Mouse (Mus musculus): ENCODE data around the gene Xxylt1. TPM values are rescaled to one million over a fixed set of nuclear protein-coding genes. Genes with fewer than 3 reads are reported as not detected.

Gene Xxylt1
- total and polyA plus RNA-seq, 3 experiments = 21.5 to 45.7 (median 35.1) TPM

- H3K27ac ChIP-seq (ENCODE audit: insufficient read depth, low read depth) = peak overlapping the region; percentile 25; the same call in 1 of the 2 replicates
- peak; percentile 60 for DNase-seq (ENCODE audit: extremely low read depth)
- in situ Hi-C loops (cut with MboI; ENCODE audit: low pct_ligation_motif_present, low pct_unique_long_range_greater_than_20kb, low sequenced_read_pairs) = loop anchor here (5.0 to 10.0 kb wide), 2 partner anchors 375 to 383 kb away; partner anchors contain the start of gene Fam43a
Observed at GRCm38 (mm10) chr16:30971950-30972541, 109.2 kb downstream of the Xxylt1 start.

GRCm38 (mm10) chr16:30969266-30970064 is 111.8 kb downstream of the Xxylt1 start:
- dilution Hi-C loops (cut with MboI; ENCODE audit: extremely low pct_ligation_motif_present, extremely low pct_unique_long_range_greater_than_20kb, low sequenced_read_pairs) (no loop called here), in situ Hi-C loops (cut with MboI; ENCODE audit: low pct_ligation_motif_present, low pct_unique_long_range_greater_than_20kb, low sequenced_read_pairs) (loop anchor here (5.0 to 10.0 kb wide), 2 partner anchors 372 to 385 kb away; partner anchors contain the start of gene Fam43a)
- Histone ChIP-seq H3K27ac (ENCODE audit: insufficient read depth, low read depth) (no peak overlapping the region), H3K4me2 (ENCODE audit: insufficient read depth, low read depth, poor library complexity, severe bottlenecking) (no peak overlapping the region), H3K79me2 (replicated peaks; ENCODE audit: control insufficient read depth, extremely low read depth, insufficient read depth, poor library complexity, severe bottlenecking) (no peaks in the 10 kb centered on the region), H3K36me3 (replicated peaks in 1 of 2; ENCODE audit: control insufficient read depth in 1 of 2, insufficient read depth in 1 of 2, low read length in 1 of 2) (peaks cover 0 to 69% of the 10 kb centered on the region in 2 experiments), H3K9me3 (replicated peaks; ENCODE audit: low read length) (no peaks in the 10 kb centered on the region), H3K4me1 (ENCODE audit: control insufficient read depth in 1 of 2, insufficient read depth in 2 of 2) (peaks cover 38 to 72% of the 10 kb centered on the region in 2 experiments), H3K27me3 (replicated peaks) (no peaks in the 10 kb centered on the region), H3K9ac (ENCODE audit: insufficient read depth, low read depth) (no peak overlapping the region), H3K4me3 (replicated peaks in 1 of 3; ENCODE audit: low read depth in 2 of 3, low read length in 2 of 3, poor library complexity in 1 of 3) (no peak overlapping the region)
- TF ChIP-seq USF1 (IDR thresholded peaks at IDR 0.05; ENCODE audit: low read depth, low read length) = peak; percentile 37; the same call in 1 of the 2 replicates
- no peak for TF ChIP-seq BHLHE40 (IDR thresholded peaks at IDR 0.05; ENCODE audit: low read depth, low read length)
- DNase-seq (ENCODE audit: extremely low read depth) = no peak

More at GRCm38 (mm10) chr16:30971950-30972541, 109.2 kb downstream of the Xxylt1 start:
- Histone ChIP-seq H3K36me3 (replicated peaks in 1 of 2; ENCODE audit: control insufficient read depth in 1 of 2, insufficient read depth in 1 of 2, low read length in 1 of 2) (peaks cover 0 to 58% of the 10 kb centered on the region in 2 experiments), H3K4me1 (ENCODE audit: control insufficient read depth in 1 of 2, insufficient read depth in 2 of 2) (peaks cover 42 to 85% of the 10 kb centered on the region in 2 experiments), H3K27me3 (replicated peaks) (no peaks in the 10 kb centered on the region), H3K4me2 (ENCODE audit: insufficient read depth, low read depth, poor library complexity, severe bottlenecking) (peak overlapping the region; percentile 9; the same call in 1 of the 2 replicates), H3K9ac (ENCODE audit: insufficient read depth, low read depth) (no peak overlapping the region), H3K4me3 (replicated peaks in 1 of 3; ENCODE audit: low read depth in 2 of 3, low read length in 2 of 3, poor library complexity in 1 of 3) (peak overlapping the region in 1 of 3 experiments; percentile 14), H3K9me3 (replicated peaks; ENCODE audit: low read length) (no peaks in the 10 kb centered on the region), H3K79me2 (replicated peaks; ENCODE audit: control insufficient read depth, extremely low read depth, insufficient read depth, poor library complexity, severe bottlenecking) (no peaks in the 10 kb centered on the region)
- TF ChIP-seq PAX5 (IDR thresholded peaks at IDR 0.05; ENCODE audit: low read length) = no peak
- peak; percentile 56; the same call in 1 of the 2 replicates for TF ChIP-seq TCF12 (IDR thresholded peaks at IDR 0.05; ENCODE audit: low read depth, low read length)
- TF ChIP-seq ZMIZ1 (IDR thresholded peaks at IDR 0.05; ENCODE audit: low read depth, low read length) = no peak
- no peak for TF ChIP-seq TBP (conservative IDR thresholded peaks at IDR 0.05; ENCODE audit: low read depth, low read length)
- no peak for TF ChIP-seq USF1 (IDR thresholded peaks at IDR 0.05; ENCODE audit: low read depth, low read length)
- no peak for TF ChIP-seq CHD1 (IDR thresholded peaks at IDR 0.05; ENCODE audit: low read depth, low read length)
- no peak for TF ChIP-seq MAFK (IDR thresholded peaks at IDR 0.05; ENCODE audit: insufficient replicate concordance, low read length)
- peak; percentile 59 for TF ChIP-seq ETS1 (conservative IDR thresholded peaks at IDR 0.05; ENCODE audit: low read depth, low read length)
- TF ChIP-seq CTCF (conservative IDR thresholded peaks at IDR 0.05 in 1 of 2, IDR thresholded peaks at IDR 0.05 in 1 of 2; ENCODE audit: low read depth in 2 of 2, low read length in 2 of 2) = no peak; a peak in 1 of 4 replicates
- TF ChIP-seq MEF2A (IDR thresholded peaks at IDR 0.05; ENCODE audit: borderline replicate concordance, low read depth, low read length) = peak; percentile 43; the same call in 1 of the 2 replicates
- no peak for TF ChIP-seq GABPA (IDR thresholded peaks at IDR 0.05; ENCODE audit: insufficient replicate concordance, low read depth, low read length)
- TF ChIP-seq MXI1 (IDR thresholded peaks at IDR 0.05; ENCODE audit: low read depth, low read length) = peak; percentile 42; the same call in 1 of the 2 replicates
- no peak for TF ChIP-seq ZKSCAN1 (IDR thresholded peaks at IDR 0.05; ENCODE audit: borderline replicate concordance, low read depth, low read length)
- TF ChIP-seq JUN (IDR thresholded peaks at IDR 0.05; ENCODE audit: insufficient read depth, low read depth, low read length) = no peak
- TF ChIP-seq NELFE (IDR thresholded peaks at IDR 0.05; ENCODE audit: low read depth, low read length) = no peak
- TF ChIP-seq ZC3H11A (IDR thresholded peaks at IDR 0.05; ENCODE audit: low read depth, low read length) = no peak
- no peak for TF ChIP-seq POLR2AphosphoS2 (IDR thresholded peaks at IDR 0.05; ENCODE audit: low read depth, low read length)
- TF ChIP-seq UBTF (IDR thresholded peaks at IDR 0.05; ENCODE audit: low read depth, low read length) = no peak
- TF ChIP-seq JUND (conservative IDR thresholded peaks at IDR 0.05; ENCODE audit: low read depth, low read length) = no peak
- peak; percentile 42 for TF ChIP-seq EP300 (IDR thresholded peaks at IDR 0.05; ENCODE audit: low read length)
- peak; percentile 47 for TF ChIP-seq IRF4 (IDR thresholded peaks at IDR 0.05; ENCODE audit: low read depth, low read length)
- peak; percentile 81 for TF ChIP-seq NRF1 (IDR thresholded peaks at IDR 0.05; ENCODE audit: low read depth, low read length)
- peak; percentile 55; the same call in 1 of the 2 replicates for TF ChIP-seq RCOR1 (conservative IDR thresholded peaks at IDR 0.05; ENCODE audit: low read depth, low read length)
- TF ChIP-seq BHLHE40 (IDR thresholded peaks at IDR 0.05; ENCODE audit: low read depth, low read length) = 0 out of 2 replicates have a peak, but pooled peaks have one; percentile 55
- TF ChIP-seq ELF1 (IDR thresholded peaks at IDR 0.05; ENCODE audit: low read depth, low read length) = peak; percentile 50
- TF ChIP-seq SMC3 (IDR thresholded peaks at IDR 0.05; ENCODE audit: low read depth, low read length) = no peak; the same call in none of the 2 replicates
- no peak for TF ChIP-seq KAT2A (IDR thresholded peaks at IDR 0.05; ENCODE audit: insufficient replicate concordance, low read length)
- peak; percentile 46; the same call in 1 of the 2 replicates for TF ChIP-seq SIN3A (IDR thresholded peaks at IDR 0.05; ENCODE audit: low read length)
- peak; percentile 53 for TF ChIP-seq ZNF384 (IDR thresholded peaks at IDR 0.05; ENCODE audit: low read depth, low read length)
- TF ChIP-seq POLR2A (IDR thresholded peaks at IDR 0.05; ENCODE audit: low read depth, low read length) = no peak
- TF ChIP-seq RAD21 (IDR thresholded peaks at IDR 0.05; ENCODE audit: low read depth, low read length) = no peak; the same call in 1 of the 2 replicates
- no peak for TF ChIP-seq HCFC1 (IDR thresholded peaks at IDR 0.05; ENCODE audit: low read depth, low read length)
- TF ChIP-seq MAZ (IDR thresholded peaks at IDR 0.05; ENCODE audit: low read depth, low read length) = 0 out of 2 replicates have a peak, but pooled peaks have one; percentile 30
- TF ChIP-seq E2F4 (IDR thresholded peaks at IDR 0.05; ENCODE audit: insufficient replicate concordance, low read depth, low read length) = no peak
- peak; percentile 51; the same call in 1 of the 2 replicates for TF ChIP-seq MYC (IDR thresholded peaks at IDR 0.05; ENCODE audit: low read depth, low read length)
- TF ChIP-seq CHD2 (IDR thresholded peaks at IDR 0.05; ENCODE audit: low read length) = peak; percentile 55; the same call in 1 of the 2 replicates
- TF ChIP-seq MAX (IDR thresholded peaks at IDR 0.05; ENCODE audit: low read length) = peak; percentile 80
- no peak for TF ChIP-seq USF2 (conservative IDR thresholded peaks at IDR 0.05; ENCODE audit: low read depth, low read length)
- dilution Hi-C loops (cut with MboI; ENCODE audit: extremely low pct_ligation_motif_present, extremely low pct_unique_long_range_greater_than_20kb, low sequenced_read_pairs) = no loop called here
